Mouse (Mus musculus): ENCODE data around the gene Ipo13. TPM values are rescaled to one million over a fixed set of nuclear protein-coding genes. Genes with fewer than 3 reads are reported as not detected.

The Ipo13 gene
- total and polyA plus RNA-seq, 2 experiments from 2014 or later: 23.5 to 31.8 TPM

- Histone ChIP-seq H3K4me3 (ENCODE audit: low read depth, low read length) (no peak overlapping the region), H3K4me1 (ENCODE audit: control insufficient read depth, insufficient read depth) (peaks cover 35% of the 10 kb centered on the region), H3K36me3 (replicated peaks; ENCODE audit: control insufficient read depth, insufficient read depth, low read length) (no peaks in the 10 kb centered on the region), H3K27me3 (ENCODE audit: control insufficient read depth, insufficient read depth, low read length) (no peaks in the 10 kb centered on the region), H3K9ac (replicated peaks; ENCODE audit: low read depth, low read length) (no peak overlapping the region), H3K9me3 (replicated peaks; ENCODE audit: control insufficient read depth, low read length) (no peaks in the 10 kb centered on the region), H3K27ac (ENCODE audit: low read depth) (0 out of 2 replicates have a peak overlapping the region, but pooled peaks have one; percentile 27), H3K4me2 (ENCODE audit: low read depth, low read length) (no peak overlapping the region)
- DNase-seq (ENCODE audit: low spot score): no peak
- no peak for ATAC-seq (ENCODE audit: insufficient read depth, low read depth)
- TF ChIP-seq EP300 (IDR thresholded peaks at IDR 0.05; ENCODE audit: low read depth) (no peak), CTCF (IDR thresholded peaks at IDR 0.05; ENCODE audit: low read depth) (no peak)
- 61% methylated on average over 5 of the region's 5 CpGs for WGBS
Measured at GRCm38 (mm10) chr4:117918762-117919161, 4.0 kb upstream of the Ipo13 start.

GRCm38 (mm10) chr4:117918261-117918660 is 3.5 kb upstream of the Ipo13 start:
- H3K27me3 ChIP-seq (ENCODE audit: control insufficient read depth, insufficient read depth, low read length): no peaks in the 10 kb centered on the region
- TF ChIP-seq EP300 (IDR thresholded peaks at IDR 0.05; ENCODE audit: low read depth) (no peak), CTCF (IDR thresholded peaks at IDR 0.05; ENCODE audit: low read depth) (no peak)
- 14% methylated on average over 3 of the region's 3 CpGs for WGBS
- DNase-seq (ENCODE audit: low spot score) (peak; percentile 75), ATAC-seq (ENCODE audit: insufficient read depth, low read depth) (no peak)
- no peak overlapping the region for H3K4me2 ChIP-seq (ENCODE audit: low read depth, low read length)
- no peak overlapping the region for H3K9ac ChIP-seq (replicated peaks; ENCODE audit: low read depth, low read length)
- no peaks in the 10 kb centered on the region for H3K36me3 ChIP-seq (replicated peaks; ENCODE audit: control insufficient read depth, insufficient read depth, low read length)
- no peak overlapping the region for H3K4me3 ChIP-seq (ENCODE audit: low read depth, low read length)
- H3K27ac ChIP-seq (ENCODE audit: low read depth): 0 out of 2 replicates have a peak overlapping the region, but pooled peaks have one; percentile 27
- H3K9me3 ChIP-seq (replicated peaks; ENCODE audit: control insufficient read depth, low read length): no peaks in the 10 kb centered on the region
- H3K4me1 ChIP-seq (ENCODE audit: control insufficient read depth, insufficient read depth): peaks cover 38% of the 10 kb centered on the region

GRCm38 (mm10) chr4:117917847-117918246 is 3.0 kb upstream of the Ipo13 start:
- DNase-seq (ENCODE audit: low spot score) (no peak), ATAC-seq (ENCODE audit: insufficient read depth, low read depth) (no peak)
- Histone ChIP-seq H3K4me1 (ENCODE audit: control insufficient read depth, insufficient read depth) (peaks cover 42% of the 10 kb centered on the region), H3K27ac (ENCODE audit: low read depth) (no peak overlapping the region), H3K27me3 (ENCODE audit: control insufficient read depth, insufficient read depth, low read length) (no peaks in the 10 kb centered on the region), H3K9ac (replicated peaks; ENCODE audit: low read depth, low read length) (no peak overlapping the region), H3K4me3 (ENCODE audit: low read depth, low read length) (no peak overlapping the region), H3K9me3 (replicated peaks; ENCODE audit: control insufficient read depth, low read length) (no peaks in the 10 kb centered on the region), H3K36me3 (replicated peaks; ENCODE audit: control insufficient read depth, insufficient read depth, low read length) (no peaks in the 10 kb centered on the region), H3K4me2 (ENCODE audit: low read depth, low read length) (no peak overlapping the region)
- 75% methylated on average over 4 of the region's 4 CpGs for WGBS
- TF ChIP-seq CTCF (IDR thresholded peaks at IDR 0.05; ENCODE audit: low read depth): no peak
- TF ChIP-seq EP300 (IDR thresholded peaks at IDR 0.05; ENCODE audit: low read depth): no peak

GRCm38 (mm10) chr4:117917402-117917801 is 2.6 kb upstream of the Ipo13 start:
- ATAC-seq (ENCODE audit: insufficient read depth, low read depth): no peak
- no peaks in the 10 kb centered on the region for H3K27me3 ChIP-seq (ENCODE audit: control insufficient read depth, insufficient read depth, low read length)
- WGBS: 78% methylated on average over 4 of the region's 4 CpGs
- peaks cover 43% of the 10 kb centered on the region for H3K4me1 ChIP-seq (ENCODE audit: control insufficient read depth, insufficient read depth)
- no peak overlapping the region for H3K4me3 ChIP-seq (ENCODE audit: low read depth, low read length)
- no peaks in the 10 kb centered on the region for H3K9me3 ChIP-seq (replicated peaks; ENCODE audit: control insufficient read depth, low read length)
- TF ChIP-seq EP300 (IDR thresholded peaks at IDR 0.05; ENCODE audit: low read depth): no peak
- no peak for TF ChIP-seq CTCF (IDR thresholded peaks at IDR 0.05; ENCODE audit: low read depth)
- DNase-seq (ENCODE audit: low spot score): no peak
- no peak overlapping the region for H3K9ac ChIP-seq (replicated peaks; ENCODE audit: low read depth, low read length)
- H3K36me3 ChIP-seq (replicated peaks; ENCODE audit: control insufficient read depth, insufficient read depth, low read length): no peaks in the 10 kb centered on the region
- H3K27ac ChIP-seq (ENCODE audit: low read depth): no peak overlapping the region
- H3K4me2 ChIP-seq (ENCODE audit: low read depth, low read length): no peak overlapping the region

- Histone ChIP-seq H3K9ac (replicated peaks; ENCODE audit: low read depth, low read length) (no peak overlapping the region), H3K4me1 (ENCODE audit: control insufficient read depth, insufficient read depth) (peaks cover 40% of the 10 kb centered on the region), H3K4me3 (ENCODE audit: low read depth, low read length) (no peak overlapping the region), H3K27me3 (ENCODE audit: control insufficient read depth, insufficient read depth, low read length) (no peaks in the 10 kb centered on the region), H3K9me3 (replicated peaks; ENCODE audit: control insufficient read depth, low read length) (no peaks in the 10 kb centered on the region), H3K36me3 (replicated peaks; ENCODE audit: control insufficient read depth, insufficient read depth, low read length) (peaks cover 8% of the 10 kb centered on the region; the same call in 1 of the 2 replicates), H3K27ac (ENCODE audit: low read depth) (no peak overlapping the region), H3K4me2 (ENCODE audit: low read depth, low read length) (no peak overlapping the region)
- WGBS: 63% methylated on average over 5 of the region's 5 CpGs
- ATAC-seq (ENCODE audit: insufficient read depth, low read depth): no peak
- no peak for TF ChIP-seq CTCF (IDR thresholded peaks at IDR 0.05; ENCODE audit: low read depth)
- no peak for TF ChIP-seq EP300 (IDR thresholded peaks at IDR 0.05; ENCODE audit: low read depth)
- DNase-seq (ENCODE audit: low spot score): no peak
Measured at GRCm38 (mm10) chr4:117916386-117916785, 1.6 kb upstream of the Ipo13 start.

- peak overlapping the region; percentile 72 for H3K4me3 ChIP-seq (ENCODE audit: low read depth, low read length)
- H3K4me1 ChIP-seq (ENCODE audit: control insufficient read depth, insufficient read depth): peaks cover 40% of the 10 kb centered on the region
- 3% methylated on average over 19 of the region's 19 CpGs for WGBS
Measured at GRCm38 (mm10) chr4:117915489-117916105, 798 bp upstream of the Ipo13 start.

More at GRCm38 (mm10) chr4:117915489-117916105, 798 bp upstream of the Ipo13 start:
- no peaks in the 10 kb centered on the region for H3K27me3 ChIP-seq (ENCODE audit: control insufficient read depth, insufficient read depth, low read length)
- peak overlapping the region; percentile 83 for H3K27ac ChIP-seq (ENCODE audit: low read depth)
- DNase-seq (ENCODE audit: low spot score) (no peak), ATAC-seq (ENCODE audit: insufficient read depth, low read depth) (no peak)
- peaks cover 16% of the 10 kb centered on the region for H3K36me3 ChIP-seq (replicated peaks; ENCODE audit: control insufficient read depth, insufficient read depth, low read length)
- peak overlapping the region; percentile 72 for H3K9ac ChIP-seq (replicated peaks; ENCODE audit: low read depth, low read length)
- peak overlapping the region; percentile 75 for H3K4me2 ChIP-seq (ENCODE audit: low read depth, low read length)
- no peaks in the 10 kb centered on the region for H3K9me3 ChIP-seq (replicated peaks; ENCODE audit: control insufficient read depth, low read length)
- TF ChIP-seq CTCF (IDR thresholded peaks at IDR 0.05; ENCODE audit: low read depth): no peak
- no peak for TF ChIP-seq EP300 (IDR thresholded peaks at IDR 0.05; ENCODE audit: low read depth)

All from heart, postnatal 0 days (tissue).